Mouse (Mus musculus): ENCODE results near the gene Nppb. TPM values are rescaled to one million over a fixed set of nuclear protein-coding genes. Genes with fewer than 3 reads are reported as not detected.

The Nppb gene
- polyA plus RNA-seq, 1 experiment from 2014 or later, result not detected

DNA sequence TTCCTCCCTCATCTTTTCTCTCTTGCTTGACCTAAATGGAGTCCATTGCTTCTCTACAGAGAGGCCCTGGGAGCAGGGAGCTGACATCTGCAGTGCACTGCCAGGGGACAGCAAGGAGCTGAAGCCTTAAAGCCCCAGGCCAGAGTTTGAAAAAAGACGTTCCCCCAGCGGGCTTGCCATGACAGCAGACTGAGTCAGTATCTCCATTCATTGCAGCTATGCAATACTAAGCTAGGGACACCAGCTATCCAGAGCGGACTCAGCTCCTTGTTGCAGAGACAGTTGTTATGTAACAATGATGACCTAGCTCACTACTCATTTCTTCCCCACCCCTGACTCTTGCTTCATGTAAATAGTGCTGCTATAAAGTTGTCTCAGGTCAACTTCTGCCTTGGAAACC lies 9.7 kb downstream of the Nppb start:
- DNase-seq (ENCODE audit: low spot score), result no peak
- WGBS, result 87% methylated on average over 3 of the region's 3 CpGs
- Histone ChIP-seq H3K27ac (no peak overlapping the region), H3K27me3 (ENCODE audit: insufficient read depth, poor library complexity, severe bottlenecking) (no peaks in the 10 kb centered on the region), H3K9me3 (no peaks in the 10 kb centered on the region), H3K4me3 (no peak overlapping the region), H3K4me1 (replicated peaks) (peaks cover 3% of the 10 kb centered on the region), H3K36me3 (no peaks in the 10 kb centered on the region)

DNA sequence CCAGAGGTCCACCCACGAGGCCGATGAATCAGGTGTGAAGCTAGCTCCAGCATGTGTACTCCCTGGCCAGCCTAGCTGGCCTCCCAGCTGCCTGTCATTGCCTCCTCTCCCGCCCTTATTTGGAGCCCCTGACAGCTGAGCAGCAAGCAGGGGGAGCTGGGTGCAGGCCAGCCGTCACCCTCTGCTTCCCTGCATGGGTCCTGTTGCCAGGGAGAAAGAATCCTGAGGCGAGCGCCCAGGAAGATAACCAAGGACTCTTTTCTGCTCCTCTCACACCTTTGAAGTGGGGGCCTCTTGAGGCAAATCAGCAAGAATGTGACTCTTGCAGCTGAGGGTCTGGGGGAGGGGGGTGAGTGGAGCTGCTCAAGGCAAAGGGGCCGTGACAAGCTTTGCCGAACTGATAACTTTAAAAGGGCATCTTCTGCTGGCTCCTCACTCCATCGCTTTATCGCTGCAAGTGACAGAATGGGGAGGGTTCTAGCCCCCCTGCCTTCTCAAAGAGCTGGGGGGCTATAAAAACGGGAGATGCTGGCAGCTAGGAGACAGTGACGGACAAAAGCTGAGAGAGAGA lies 14.7 kb downstream of the Nppb start, which contains the start of gene Nppa:
Gene Nppa, plus strand, starts transcription at position 521 of the 571 bp plus-strand sequence.
- no peak for DNase-seq (ENCODE audit: low spot score)
- peak within 1 kb of the TSS; percentile 54; the same call in 1 of the 2 replicates for H3K27ac ChIP-seq
- no peak within 1 kb of the TSS for H3K4me3 ChIP-seq
- peaks cover 13% of the 10 kb centered on the region for H3K4me1 ChIP-seq (replicated peaks)
- no peaks in the 10 kb centered on the region for H3K27me3 ChIP-seq (ENCODE audit: insufficient read depth, poor library complexity, severe bottlenecking)
- peaks cover 21% of the 10 kb centered on the region for H3K36me3 ChIP-seq
- H3K9me3 ChIP-seq, result no peaks in the 10 kb centered on the region
- WGBS, result 51% methylated on average over 12 of the region's 12 CpGs

DNA sequence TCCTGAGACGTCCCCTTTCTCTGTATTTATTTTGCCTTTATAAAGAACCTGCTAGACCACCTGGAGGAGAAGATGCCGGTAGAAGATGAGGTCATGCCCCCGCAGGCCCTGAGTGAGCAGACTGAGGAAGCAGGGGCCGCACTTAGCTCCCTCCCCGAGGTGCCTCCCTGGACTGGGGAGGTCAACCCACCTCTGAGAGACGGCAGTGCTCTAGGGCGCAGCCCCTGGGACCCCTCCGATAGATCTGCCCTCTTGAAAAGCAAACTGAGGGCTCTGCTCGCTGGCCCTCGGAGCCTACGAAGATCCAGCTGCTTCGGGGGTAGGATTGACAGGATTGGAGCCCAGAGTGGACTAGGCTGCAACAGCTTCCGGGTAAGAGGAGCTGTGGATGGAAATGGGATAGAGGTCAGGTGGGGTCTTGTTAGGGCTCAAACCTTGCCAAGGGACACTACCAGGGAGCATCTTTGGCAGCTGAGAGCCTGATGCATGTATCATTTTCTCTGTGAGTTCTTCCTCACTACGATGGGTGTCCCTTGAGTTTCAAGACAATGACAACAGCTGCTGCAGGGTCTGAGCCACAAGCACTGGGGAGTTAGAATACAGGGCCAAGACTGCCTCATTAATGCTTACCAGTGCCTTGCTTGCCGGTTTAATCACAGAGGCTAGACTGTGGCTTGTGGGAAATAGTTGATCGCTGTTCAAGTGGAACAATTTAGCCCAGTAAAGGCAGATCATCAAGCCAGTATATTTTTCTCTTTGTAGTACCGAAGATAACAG lies 15.6 kb downstream of the Nppb start:
- Histone ChIP-seq H3K9me3 (no peaks in the 10 kb centered on the region), H3K27ac (peak overlapping the region; percentile 54; the same call in 1 of the 2 replicates), H3K4me1 (replicated peaks) (peaks cover 13% of the 10 kb centered on the region), H3K36me3 (peaks cover 30% of the 10 kb centered on the region), H3K4me3 (no peak overlapping the region), H3K27me3 (ENCODE audit: insufficient read depth, poor library complexity, severe bottlenecking) (no peaks in the 10 kb centered on the region)
- no peak for DNase-seq (ENCODE audit: low spot score)
- WGBS, result 81% methylated on average over 17 of the region's 17 CpGs

DNA sequence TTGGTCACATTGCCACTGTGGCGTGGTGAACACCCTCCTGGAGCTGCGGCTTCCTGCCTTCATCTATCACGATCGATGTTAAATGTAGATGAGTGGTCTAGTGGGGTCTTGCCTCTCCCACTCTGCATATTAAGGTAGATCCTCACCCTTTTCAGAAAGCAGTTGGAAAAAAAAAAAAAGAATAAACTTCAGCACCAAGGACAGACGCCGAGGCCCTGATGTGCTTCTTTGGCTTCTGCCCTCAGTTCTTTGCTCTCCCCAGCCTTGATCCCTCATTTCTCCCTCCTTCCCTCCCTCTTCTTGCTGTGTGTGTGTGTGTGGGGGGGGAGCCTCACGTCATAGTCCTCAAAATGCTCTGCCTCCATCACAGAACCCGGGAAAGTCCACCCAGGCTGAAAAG lies 16.3 kb downstream of the Nppb start:
- H3K4me1 ChIP-seq (replicated peaks), result peaks cover 13% of the 10 kb centered on the region
- H3K27me3 ChIP-seq (ENCODE audit: insufficient read depth, poor library complexity, severe bottlenecking), result no peaks in the 10 kb centered on the region
- H3K27ac ChIP-seq, result no peak overlapping the region
- WGBS, result 49% methylated on average over 8 of the region's 8 CpGs
- peaks cover 37% of the 10 kb centered on the region for H3K36me3 ChIP-seq
- no peaks in the 10 kb centered on the region for H3K9me3 ChIP-seq
- H3K4me3 ChIP-seq, result no peak overlapping the region
- no peak for DNase-seq (ENCODE audit: low spot score)

DNA sequence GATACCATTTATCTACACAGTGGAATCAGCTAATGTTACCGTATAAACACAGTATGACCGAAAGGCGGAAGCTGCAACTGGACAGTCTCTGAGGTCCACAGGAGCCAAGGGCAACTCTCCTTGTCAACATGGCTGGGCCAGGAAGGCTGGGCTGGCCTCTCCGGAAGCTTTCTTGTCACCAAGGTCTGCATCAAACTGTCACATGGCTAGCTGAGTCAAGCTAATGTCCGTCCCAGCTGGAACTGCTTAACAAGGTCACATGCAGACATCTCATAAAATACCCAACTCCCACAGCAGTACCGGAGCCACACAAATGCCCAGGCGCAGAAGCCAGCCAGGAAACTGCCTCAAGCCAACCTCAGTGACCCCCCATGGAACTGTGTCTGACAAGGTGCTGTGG lies 18.8 kb downstream of the Nppb start:
- no peak overlapping the region for H3K27ac ChIP-seq
- no peaks in the 10 kb centered on the region for H3K9me3 ChIP-seq
- peaks cover 13% of the 10 kb centered on the region for H3K4me1 ChIP-seq (replicated peaks)
- 88% methylated on average over 7 of the region's 7 CpGs for WGBS
- H3K4me3 ChIP-seq, result no peak overlapping the region
- H3K36me3 ChIP-seq, result peaks cover 62% of the 10 kb centered on the region
- DNase-seq (ENCODE audit: low spot score), result no peak
- H3K27me3 ChIP-seq (ENCODE audit: insufficient read depth, poor library complexity, severe bottlenecking), result no peaks in the 10 kb centered on the region

DNA sequence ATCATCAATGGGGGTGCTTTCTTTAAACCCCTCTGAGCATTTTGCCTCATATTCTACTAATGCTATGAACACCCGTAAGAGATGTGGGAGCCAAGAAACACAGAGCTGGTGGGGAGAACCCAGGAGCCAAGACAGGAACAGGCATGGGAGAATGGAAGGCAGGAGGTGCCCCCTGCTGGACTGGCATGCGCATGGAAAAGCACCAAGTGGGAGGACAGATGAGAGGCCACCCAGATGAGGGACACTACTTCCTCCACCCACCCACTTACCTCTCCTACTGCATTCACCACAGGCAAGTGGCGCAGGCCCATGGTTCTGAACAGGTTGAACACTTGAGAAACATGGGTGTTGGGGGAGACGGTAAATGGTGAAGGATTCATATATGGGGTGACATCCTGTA lies 22.8 kb downstream of the Nppb start:
- Histone ChIP-seq H3K4me1 (replicated peaks) (0 out of 2 replicates have a peak, but pooled peaks cover 3% of the 10 kb centered on the region), H3K27ac (no peak overlapping the region), H3K27me3 (ENCODE audit: insufficient read depth, poor library complexity, severe bottlenecking) (no peaks in the 10 kb centered on the region), H3K36me3 (peaks cover 99% of the 10 kb centered on the region), H3K9me3 (no peaks in the 10 kb centered on the region), H3K4me3 (no peak overlapping the region)
- 79% methylated on average over 4 of the region's 4 CpGs for WGBS
- no peak for DNase-seq (ENCODE audit: low spot score)

DNA sequence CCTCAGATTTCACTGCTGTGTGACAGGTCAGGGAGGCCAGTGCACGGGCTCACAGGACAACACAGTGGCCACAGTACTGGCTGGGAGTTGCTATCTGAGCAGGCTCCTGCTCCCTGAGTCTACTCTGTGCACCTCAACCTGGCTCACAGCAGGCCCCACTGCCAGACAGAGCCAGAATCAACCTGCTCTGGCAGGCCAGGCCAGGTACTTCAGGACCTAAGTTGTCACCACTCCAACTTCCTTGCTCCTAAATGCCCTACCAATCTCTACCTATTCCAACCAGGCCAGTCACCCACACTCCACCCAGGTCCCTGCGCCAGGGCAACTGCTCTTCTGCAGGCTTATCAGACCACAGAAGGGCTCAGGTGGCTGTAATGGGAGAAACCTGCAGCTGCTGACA lies 24.1 kb downstream of the Nppb start:
- no peaks in the 10 kb centered on the region for H3K9me3 ChIP-seq
- WGBS, result 88% methylated on average over 2 of the region's 2 CpGs
- 0 out of 2 replicates have a peak, but pooled peaks cover 3% of the 10 kb centered on the region for H3K4me1 ChIP-seq (replicated peaks)
- H3K36me3 ChIP-seq, result peaks cover 100% of the 10 kb centered on the region
- H3K27ac ChIP-seq, result no peak overlapping the region
- no peak overlapping the region for H3K4me3 ChIP-seq
- no peaks in the 10 kb centered on the region for H3K27me3 ChIP-seq (ENCODE audit: insufficient read depth, poor library complexity, severe bottlenecking)
- DNase-seq (ENCODE audit: low spot score), result no peak

DNA sequence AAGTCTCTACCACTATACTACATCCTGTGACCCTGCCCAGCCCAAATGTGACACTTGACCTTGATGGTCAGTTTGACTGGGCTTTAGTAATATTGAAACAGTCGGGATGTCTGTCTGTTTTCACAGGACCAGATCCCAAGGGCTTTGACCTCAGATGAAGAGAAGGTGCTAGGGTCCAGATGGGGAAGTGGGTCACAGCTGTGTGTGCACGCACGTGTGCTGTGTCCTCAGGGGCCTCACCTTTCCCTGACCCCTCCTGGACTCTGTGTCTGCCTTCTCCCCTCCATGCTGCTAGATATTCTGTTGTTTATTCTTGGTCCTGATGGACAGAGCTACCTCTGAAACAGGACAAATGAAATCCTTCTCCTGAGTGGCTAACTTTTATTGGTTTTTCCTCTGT lies 25.7 kb downstream of the Nppb start:
- Histone ChIP-seq H3K36me3 (peaks cover 100% of the 10 kb centered on the region), H3K27me3 (ENCODE audit: insufficient read depth, poor library complexity, severe bottlenecking) (no peaks in the 10 kb centered on the region), H3K4me3 (no peak overlapping the region), H3K9me3 (no peaks in the 10 kb centered on the region), H3K4me1 (replicated peaks) (0 out of 2 replicates have a peak, but pooled peaks cover 3% of the 10 kb centered on the region), H3K27ac (no peak overlapping the region)
- DNase-seq (ENCODE audit: low spot score), result no peak
- WGBS, result 66% methylated on average over 3 of the region's 3 CpGs

DNA sequence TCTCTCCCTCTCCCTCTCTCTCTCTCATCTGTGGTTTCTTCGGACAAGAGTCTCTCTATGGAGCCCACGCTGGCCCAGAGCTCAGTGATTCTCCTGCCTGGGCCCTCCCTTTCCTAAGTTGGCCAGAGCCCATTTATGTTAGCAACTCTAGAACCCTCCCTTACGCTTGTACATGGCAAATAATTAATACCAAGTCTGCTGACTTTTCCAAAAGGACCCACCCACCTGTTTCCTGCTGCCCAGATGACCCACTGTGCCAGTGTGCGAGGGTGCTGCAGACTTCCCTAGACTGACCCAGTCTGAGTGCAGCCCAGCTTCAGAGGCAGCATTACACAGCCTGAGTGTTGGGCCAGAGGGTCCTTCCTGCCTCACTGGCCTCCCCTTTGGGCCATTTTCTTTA lies 26.6 kb downstream of the Nppb start:
- H3K4me3 ChIP-seq, result no peak overlapping the region
- no peak overlapping the region for H3K27ac ChIP-seq
- H3K4me1 ChIP-seq (replicated peaks), result 0 out of 2 replicates have a peak, but pooled peaks cover 3% of the 10 kb centered on the region
- H3K36me3 ChIP-seq, result peaks cover 100% of the 10 kb centered on the region
- no peaks in the 10 kb centered on the region for H3K9me3 ChIP-seq
- no peak for DNase-seq (ENCODE audit: low spot score)
- WGBS, result 95% methylated on average over 4 of the region's 4 CpGs
- no peaks in the 10 kb centered on the region for H3K27me3 ChIP-seq (ENCODE audit: insufficient read depth, poor library complexity, severe bottlenecking)

DNA sequence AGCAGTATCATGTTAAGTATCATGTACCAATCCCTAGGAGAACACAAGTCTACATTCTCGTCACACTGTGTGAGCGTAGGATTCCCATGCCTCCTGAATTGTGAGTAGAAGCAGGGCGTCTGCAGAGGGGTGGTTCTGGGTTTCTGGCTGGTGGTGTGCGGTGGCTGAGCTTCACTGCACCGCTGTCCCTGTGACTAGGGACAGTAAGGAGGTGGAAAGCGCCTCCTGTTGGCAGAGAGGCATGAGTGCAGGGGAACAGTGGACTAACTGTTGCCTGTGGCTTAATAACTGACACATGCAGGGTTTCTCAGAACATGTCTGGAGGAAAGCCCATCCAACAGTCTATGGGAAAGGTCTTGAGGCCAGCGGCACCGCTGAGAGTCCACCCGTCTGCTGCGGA lies 29.8 kb downstream of the Nppb start:
- H3K9me3 ChIP-seq, result no peaks in the 10 kb centered on the region
- H3K36me3 ChIP-seq, result peaks cover 100% of the 10 kb centered on the region
- H3K27me3 ChIP-seq (ENCODE audit: insufficient read depth, poor library complexity, severe bottlenecking), result no peaks in the 10 kb centered on the region
- 84% methylated on average over 10 of the region's 10 CpGs for WGBS
- H3K4me3 ChIP-seq, result no peak overlapping the region
- H3K27ac ChIP-seq, result no peak overlapping the region
- no peak for DNase-seq (ENCODE audit: low spot score)
- 0 out of 2 replicates have a peak, but pooled peaks cover 6% of the 10 kb centered on the region for H3K4me1 ChIP-seq (replicated peaks)

DNA sequence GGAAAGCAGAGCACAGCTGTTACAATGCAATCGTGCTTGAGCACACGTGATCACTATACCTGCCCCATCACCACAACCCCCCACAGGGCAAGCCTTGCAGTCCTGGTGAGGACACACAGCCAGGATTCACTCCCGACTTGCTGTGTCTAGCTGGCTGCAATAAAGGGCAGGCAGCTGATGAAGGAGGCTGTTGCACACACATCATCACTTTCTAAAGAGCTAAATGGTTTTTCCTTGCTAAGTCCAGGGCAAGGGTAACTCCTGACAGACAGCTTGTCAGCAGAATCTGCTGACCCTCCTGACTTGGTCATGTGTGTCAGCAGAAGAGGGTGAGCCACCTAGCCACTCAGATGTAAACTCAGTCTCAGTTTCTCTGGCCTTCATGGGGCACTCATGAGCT lies 31.4 kb downstream of the Nppb start:
- 77% methylated on average over 3 of the region's 3 CpGs for WGBS
- H3K4me1 ChIP-seq (replicated peaks), result 0 out of 2 replicates have a peak, but pooled peaks cover 3% of the 10 kb centered on the region

DNA sequence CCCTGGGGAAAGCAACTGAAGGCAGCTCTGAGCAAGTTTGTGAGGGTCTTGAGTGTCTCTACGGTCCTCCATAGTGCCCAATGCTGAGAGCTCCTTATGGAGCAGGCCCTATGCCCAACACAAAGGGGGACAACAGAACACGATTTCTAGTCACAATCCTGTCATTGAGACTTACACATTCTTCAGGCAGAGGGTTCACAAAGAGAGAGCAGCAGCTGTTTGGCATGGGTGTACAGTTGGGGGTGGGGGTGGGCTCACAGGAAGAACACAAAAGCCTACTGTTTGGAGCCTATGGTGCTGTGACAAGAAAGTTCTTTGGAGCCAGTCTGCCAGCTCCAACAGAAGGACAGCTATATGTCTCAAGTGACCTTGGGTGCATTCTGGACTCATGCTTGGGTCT lies 32.8 kb downstream of the Nppb start:
- Histone ChIP-seq H3K27ac (no peak overlapping the region; the same call in 1 of the 2 replicates), H3K36me3 (peaks cover 100% of the 10 kb centered on the region), H3K4me3 (no peak overlapping the region), H3K9me3 (no peaks in the 10 kb centered on the region), H3K4me1 (replicated peaks) (0 out of 2 replicates have a peak, but pooled peaks cover 3% of the 10 kb centered on the region), H3K27me3 (ENCODE audit: insufficient read depth, poor library complexity, severe bottlenecking) (no peaks in the 10 kb centered on the region)
- WGBS, result 70% methylated on average over 2 of the region's 2 CpGs
- no peak for DNase-seq (ENCODE audit: low spot score)

More for the DNA sequence above, 31.4 kb downstream of the Nppb start:
- H3K4me3 ChIP-seq, result no peak overlapping the region
- H3K9me3 ChIP-seq, result no peaks in the 10 kb centered on the region
- H3K27me3 ChIP-seq (ENCODE audit: insufficient read depth, poor library complexity, severe bottlenecking), result no peaks in the 10 kb centered on the region
- DNase-seq (ENCODE audit: low spot score), result no peak
- peaks cover 100% of the 10 kb centered on the region for H3K36me3 ChIP-seq
- H3K27ac ChIP-seq, result no peak overlapping the region

DNA sequence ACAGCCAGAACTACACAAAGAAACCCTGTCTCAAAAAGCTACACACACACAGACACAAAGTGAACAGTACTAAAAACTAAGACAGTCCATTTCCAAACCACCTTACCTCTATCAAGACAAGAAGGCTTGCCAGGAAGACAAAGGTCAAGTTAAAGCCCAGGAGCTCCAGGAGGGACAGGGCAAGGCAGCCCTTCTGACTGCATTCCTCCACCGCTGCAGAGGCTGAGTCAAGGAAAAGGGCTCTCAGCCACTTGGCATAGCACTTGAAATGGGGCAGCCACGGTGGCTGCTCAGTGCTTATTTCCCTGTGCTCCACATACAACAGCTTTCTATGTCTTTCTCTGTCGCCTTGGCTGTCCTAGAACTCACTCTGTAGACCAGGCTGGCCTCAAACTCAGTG lies 38.4 kb downstream of the Nppb start:
- Histone ChIP-seq H3K36me3 (peaks cover 100% of the 10 kb centered on the region), H3K27ac (no peak overlapping the region), H3K4me3 (no peak overlapping the region), H3K4me1 (replicated peaks) (0 out of 2 replicates have a peak, but pooled peaks cover 3% of the 10 kb centered on the region), H3K27me3 (ENCODE audit: insufficient read depth, poor library complexity, severe bottlenecking) (no peaks in the 10 kb centered on the region), H3K9me3 (no peaks in the 10 kb centered on the region)
- 96% methylated on average over 3 of the region's 3 CpGs for WGBS
- no peak for DNase-seq (ENCODE audit: low spot score)
